Mouse (Mus musculus) urinary bladder, postnatal 4 days (tissue): ENCODE measurements at regions not wholly inside any gene's neighbourhood (a gene's known extent, or its start where the extent isn't known, plus 50 kb on each side); places are given as distances from the start of the nearest gene placed in this dataset.

ENCODE experiments used
- DNase-seq, 2 experiments: peaks; one replicate each; pipeline ENCODE4 v3.0.0; 2021 to 2022; ENCODE audit warnings: low spot score in 2 of 2

DNA sequence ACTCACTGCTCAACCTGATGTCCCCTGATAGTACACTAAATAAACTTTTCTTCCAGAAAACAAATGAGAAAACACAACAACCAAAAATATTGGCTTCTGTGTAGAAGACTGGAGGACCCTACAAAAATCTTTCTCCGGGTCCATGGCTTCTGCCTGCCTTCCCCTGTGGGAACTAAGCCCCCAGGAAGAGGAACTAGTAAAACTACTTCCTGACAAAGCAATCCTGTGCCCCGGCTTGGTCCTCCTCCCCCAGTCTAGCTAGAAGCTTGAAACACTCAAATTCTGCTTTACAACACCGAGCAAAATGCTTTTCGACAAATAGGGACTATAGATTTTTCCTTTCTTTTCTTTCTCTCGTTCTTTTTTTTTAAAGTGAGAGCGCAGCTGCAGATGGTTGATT is 51.3 kb upstream of the Mki67 start:
- DNase-seq: no peak

DNA sequence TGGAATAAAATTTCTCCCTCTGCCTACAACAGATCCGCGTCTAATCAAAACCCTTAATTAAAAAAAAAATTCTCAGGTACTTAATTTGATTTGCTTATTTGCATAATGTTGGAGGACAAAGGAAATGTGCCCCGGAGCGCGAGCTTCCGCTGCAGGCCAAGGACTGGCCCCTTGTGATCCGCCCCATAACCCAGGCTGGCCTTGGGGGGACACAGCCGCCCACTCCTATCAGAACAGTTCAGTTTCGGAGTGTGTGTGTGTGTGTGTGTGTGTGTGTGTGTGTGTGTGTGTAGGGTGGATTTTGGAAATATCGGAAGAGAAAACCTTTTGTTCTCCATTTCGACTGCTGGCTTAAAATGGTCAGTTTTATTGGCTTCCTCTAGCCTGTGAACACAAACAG is 51.9 kb upstream of the Mki67 start:
- DNase-seq: no peak

DNA sequence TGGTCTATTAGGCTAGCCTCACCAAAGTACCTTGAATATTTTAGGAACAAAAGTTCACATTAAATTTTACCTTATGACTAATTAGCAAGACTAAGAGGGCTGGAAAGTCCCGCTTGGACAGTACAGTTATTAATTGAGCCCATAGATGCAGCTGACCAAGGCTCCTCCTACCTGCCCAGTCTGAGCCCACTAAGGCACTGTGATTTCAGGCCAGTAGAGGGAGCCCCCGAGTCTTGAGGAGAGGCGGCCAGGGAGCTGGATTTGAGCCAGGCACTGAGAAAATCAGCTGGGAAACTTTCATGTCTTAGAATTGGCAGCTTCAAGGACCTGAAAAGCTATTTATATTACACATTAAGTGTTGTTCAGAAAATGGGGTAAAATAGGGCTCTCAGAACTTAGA is 52.4 kb upstream of the Mki67 start:
- peak; percentile 76 to 92 for DNase-seq

DNA sequence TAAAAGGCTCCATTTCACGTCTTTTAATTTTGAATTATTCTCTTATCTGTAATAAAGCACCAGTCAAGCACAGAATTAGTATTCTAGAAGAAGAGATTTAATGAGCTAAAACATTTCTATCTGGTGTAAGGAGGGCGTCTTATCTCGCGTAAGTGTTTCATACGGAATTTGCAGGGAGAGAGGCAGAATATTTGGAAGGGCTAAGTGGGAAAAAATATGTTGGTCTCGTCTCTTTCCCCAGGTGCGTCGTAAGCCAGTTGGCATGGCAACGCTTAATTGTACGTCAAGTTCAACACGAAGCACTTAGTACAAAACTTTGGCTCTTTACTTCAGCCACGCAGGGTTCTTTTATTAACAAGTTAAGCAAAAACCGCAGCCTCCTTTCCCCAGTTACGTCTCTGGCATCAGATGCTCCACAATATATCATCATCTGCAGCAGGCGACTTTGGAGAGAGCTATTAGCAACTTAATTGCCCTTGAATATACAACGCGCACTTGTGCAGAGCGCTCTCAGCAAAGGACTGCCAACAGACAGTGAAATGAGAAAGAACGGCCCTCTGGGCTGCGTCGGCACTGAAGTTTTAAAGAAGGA is 53.0 kb upstream of the Mki67 start:
- DNase-seq: no peak

DNA sequence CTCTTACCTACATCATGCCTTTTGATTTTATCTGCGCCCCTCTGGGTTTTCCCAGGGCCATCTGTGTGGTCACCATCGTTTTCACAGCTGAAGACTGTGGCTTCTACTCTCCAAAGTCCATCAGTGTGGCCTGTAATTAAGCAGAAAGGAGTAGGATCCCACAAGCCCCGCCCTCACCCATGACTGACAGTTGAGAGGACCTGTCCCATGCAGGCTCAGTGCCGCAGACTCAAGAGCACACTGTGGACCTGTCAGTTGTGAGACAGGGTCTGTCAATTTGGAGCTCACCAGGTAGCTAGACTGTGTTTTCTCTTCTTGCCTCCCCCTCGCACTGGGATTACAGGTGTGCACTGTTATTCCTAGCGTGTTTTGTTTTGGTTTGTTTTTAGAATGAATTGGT is 53.9 kb upstream of the Mki67 start:
- no peak for DNase-seq

DNA sequence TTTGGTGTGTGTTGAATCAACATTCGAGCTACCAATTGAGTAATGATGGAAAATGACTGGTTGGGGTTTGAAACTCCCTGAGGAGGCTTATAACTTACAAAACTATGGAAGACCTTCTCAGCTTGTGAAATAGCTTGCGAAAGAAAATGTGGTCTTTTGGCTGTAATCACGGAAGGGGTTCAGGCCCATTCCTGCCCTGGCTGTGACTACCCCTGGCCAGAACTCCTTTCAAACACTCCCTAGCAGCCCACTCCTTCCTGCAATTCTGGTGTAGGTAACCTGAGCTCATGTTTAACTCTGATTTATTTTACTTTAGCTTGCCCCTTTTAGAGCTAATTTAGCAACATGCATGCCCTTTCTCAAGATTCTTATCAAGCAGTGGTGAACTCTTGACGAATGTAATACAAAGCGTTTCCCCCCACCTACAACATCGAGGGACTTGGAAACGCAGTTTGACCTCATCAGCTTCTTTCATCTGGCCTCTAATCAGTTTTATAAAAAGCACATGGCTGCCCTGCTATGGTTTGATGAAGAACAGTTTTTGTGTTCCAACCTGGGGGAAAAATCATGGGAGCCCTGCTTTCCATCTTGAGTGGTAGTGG is 59.8 kb upstream of the Mki67 start:
- DNase-seq: peak in 1 of 2 experiments; percentile 19

DNA sequence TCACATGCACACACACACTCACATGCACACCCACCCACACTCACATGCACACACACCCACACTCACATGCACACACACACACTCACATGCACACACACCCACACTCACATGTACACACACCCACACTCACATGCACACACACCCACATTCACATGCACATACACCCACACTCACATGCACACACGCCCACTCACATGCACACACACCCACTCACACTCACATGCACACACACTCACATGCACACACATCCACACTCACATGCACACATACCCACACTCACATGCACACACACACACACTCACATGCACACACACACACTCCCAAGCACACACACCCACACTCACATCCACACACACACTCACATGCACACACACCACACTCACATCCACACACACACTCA is 74.0 kb upstream of the Mki67 start:
- no peak for DNase-seq

DNA sequence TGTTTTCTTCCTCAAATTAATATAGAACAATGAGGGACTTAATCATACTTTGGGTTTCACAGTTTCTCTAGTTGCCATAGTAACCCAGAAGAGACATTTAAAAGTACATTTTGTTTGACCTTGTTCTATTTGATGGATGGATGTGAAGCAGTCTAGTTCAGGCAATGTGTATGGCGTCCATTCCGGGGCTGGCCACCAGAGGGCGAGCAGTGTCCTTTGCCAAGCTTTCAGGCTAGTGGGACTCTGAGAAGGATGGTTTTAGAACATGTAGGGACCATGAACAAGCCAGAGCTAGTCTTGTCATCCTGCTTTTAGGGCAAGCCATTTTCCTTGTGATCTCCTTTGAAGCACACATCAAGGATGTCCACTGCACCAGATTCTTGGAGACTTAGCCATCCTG is 74.8 kb upstream of the Mki67 start:
- DNase-seq: peak; percentile 38 to 71

DNA sequence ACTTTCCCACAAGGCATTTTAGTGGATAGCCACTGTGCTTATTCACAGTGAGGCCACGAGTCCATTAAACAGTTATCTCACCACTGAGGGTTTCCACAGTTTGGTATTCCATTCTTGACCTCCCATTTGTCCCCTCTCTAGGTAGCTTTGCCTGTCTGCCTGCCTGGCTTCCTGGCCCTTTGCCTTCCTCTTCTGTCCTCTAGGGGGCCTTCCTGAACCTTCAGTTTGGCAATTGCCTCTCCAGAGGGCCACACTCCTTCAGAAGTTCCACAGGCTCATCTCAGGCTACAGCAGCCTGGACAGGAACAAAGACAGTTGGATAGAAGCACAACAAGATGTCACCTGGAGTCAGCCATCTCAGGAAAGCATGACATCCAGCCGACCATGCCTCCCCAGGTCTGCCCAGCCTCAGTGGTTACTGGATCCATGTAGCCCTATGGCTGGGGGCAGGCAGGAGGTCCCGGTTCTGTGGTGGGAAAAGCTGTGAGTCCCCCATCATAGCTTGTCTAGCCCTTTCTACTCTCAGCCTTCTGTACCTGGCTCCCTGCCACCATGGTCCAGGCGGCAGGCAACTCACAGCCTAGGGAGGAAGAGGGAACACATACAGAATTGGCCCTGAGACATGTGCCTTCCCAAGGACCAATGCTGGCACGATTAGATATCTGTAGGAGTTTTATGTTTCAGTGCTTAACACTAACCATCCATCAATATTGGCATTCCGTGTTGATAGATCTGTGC is 76.0 kb upstream of the Mki67 start:
- no peak for DNase-seq

DNA sequence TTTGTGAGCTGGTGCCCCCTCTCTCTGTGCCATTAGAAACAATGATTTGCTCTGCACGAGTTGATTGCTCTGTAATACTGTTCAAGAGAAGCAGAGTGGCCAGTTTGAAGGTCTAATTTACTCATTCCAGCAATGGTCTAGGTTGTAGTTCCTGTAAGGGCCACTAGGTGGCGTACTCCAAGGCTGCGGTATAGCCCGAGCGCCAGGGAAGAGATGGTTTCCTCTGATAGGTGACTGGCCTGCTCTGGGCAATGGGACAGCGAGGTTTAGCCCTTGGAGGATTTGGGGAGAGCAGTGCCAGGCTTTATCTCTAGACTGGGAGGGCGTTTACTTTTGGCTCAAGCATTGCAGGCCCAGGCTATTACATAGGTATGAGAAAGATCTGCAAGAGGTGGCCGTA is 76.8 kb upstream of the Mki67 start:
- DNase-seq: no peak

DNA sequence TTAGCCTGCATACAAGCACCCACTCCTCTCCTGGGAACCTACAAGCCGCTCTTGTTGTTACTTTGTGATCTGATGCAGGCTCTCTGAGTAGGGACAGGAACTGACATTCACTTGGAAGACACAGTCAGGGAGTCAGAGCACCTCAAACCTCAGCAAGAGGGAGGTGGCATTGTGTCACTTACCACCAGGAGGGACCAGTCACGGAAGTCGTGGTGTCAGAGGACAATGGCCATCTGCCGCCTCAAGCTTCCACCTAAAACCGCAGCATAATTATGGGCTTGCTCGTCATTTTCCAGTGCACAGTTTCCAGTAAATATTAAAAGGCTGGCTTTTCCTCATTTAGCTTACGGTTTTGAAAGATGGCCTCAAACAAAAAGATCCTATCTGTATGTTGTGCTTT is 78.1 kb upstream of the Mki67 start:
- DNase-seq: no peak

DNA sequence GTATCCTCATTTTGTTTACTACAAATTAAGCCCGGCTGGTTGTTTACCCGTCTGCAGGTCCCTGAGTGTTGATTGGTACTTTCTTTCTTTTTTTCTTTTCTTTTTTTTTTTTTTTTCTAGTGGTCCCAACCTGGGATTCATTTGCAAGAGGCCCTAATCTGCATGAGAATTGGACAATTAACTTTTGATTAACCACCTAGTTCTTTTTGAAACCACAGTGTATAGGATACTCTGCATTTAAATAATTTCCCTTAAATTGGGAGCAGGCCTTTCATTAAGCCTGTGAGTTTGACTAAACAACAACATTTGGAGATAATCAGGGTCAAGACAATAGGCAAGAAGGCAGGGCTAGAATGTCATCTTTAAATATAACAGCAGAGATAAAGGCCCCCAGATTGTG is 78.5 kb upstream of the Mki67 start:
- DNase-seq: no peak

DNA sequence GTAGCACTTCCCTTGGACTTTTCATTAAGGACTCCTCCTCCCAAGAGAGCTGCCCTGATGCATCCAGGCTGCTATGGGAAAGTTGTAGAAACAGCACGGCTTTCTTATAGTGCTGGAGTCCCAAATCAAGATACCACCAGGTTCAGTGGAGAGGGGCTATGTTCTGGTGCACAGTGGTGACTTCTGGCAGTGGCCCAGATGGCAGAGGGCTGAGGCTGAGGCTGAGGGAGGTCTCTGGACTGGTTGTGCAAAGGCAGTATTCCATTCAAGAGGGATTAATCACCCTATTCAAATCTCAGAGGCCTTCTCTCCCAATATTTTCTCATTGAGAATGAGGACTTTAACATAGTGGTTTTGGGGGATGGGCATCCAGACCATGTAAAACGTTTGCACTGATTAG is 82.3 kb upstream of the Mki67 start:
- no peak for DNase-seq

DNA sequence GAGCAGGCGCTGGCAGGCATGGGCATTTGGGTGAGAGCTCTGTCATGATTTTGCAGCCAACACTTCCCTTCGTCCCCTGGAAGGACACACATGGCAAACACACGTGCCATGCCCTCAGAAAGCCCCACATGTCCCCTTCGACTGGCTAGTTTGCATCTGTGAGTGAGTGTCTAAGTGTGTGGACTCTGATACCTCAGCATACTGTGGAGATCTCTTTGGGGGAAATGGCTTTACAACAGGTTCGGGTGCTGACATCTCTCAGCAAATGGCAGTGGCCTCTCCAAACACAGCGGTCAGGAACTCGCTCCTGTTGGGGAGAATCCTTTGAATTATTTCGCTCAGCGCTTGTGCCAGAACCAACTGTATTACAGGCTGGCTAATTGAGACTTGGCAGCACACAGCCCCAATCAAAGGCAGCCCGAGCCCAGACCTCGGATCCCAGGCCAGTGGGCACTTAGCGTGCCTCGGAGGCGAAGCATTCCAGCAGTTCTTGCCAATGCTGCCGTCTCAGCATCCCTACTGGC is 86.5 kb upstream of the Mki67 start:
- DNase-seq: no peak

DNA sequence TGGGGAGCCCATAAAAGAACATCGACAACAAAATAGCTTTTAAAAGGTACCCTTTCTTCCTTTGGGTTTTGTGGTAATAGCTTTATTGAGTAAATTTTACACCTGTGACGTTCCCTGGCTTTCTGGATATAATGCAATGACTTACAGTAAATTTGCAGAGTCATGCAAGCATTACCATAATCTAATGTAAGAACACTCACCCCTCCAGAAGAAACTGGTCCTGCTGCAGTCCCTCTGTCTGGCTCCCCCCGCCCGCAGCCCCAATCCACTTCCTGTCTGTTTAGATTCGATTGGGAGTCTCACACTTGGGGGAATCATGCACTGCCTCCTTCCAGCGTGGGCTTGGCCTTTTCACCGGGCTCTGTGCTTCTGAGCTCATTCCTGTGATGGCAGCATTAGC is 88.6 kb upstream of the Mki67 start:
- DNase-seq: no peak

DNA sequence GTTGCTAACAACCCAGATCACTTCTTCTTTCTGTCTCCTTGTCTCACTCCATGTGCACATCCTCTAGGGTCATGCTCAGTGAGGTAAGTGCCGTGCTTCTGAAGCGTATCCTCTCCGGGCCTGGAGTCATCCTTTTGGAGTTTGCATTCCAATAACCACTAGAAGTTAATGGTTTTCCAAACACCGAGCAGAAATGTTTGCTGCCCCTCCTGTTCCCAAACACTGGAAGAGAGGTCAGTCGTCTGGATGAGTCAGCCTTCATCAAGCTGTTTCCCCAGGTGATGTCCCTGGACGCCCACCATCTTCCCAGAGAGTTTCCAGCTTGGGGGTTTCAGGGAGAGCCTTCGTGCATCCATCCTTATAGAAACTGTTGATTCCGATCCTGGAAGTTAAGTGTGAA is 90.0 kb upstream of the Mki67 start:
- DNase-seq: no peak

DNA sequence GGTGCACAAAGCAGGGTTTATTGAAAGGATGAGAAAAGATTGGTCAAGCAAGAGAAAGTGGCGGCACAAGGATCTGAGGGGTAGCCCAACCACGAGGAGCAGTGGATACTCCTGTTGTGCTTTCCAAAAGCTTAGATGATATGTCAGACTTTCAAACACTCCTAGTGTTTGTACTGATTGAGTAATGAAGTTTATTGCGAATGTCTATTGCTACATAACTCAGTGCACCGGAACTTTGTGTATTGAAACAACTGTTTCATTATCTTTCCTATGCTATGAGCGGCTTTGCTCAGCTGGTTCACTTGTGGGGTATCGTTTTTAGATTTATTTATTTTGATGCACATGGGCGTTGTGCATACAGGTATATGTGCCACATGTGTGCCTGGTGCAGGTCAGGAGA is 90.5 kb upstream of the Mki67 start:
- DNase-seq: no peak

DNA sequence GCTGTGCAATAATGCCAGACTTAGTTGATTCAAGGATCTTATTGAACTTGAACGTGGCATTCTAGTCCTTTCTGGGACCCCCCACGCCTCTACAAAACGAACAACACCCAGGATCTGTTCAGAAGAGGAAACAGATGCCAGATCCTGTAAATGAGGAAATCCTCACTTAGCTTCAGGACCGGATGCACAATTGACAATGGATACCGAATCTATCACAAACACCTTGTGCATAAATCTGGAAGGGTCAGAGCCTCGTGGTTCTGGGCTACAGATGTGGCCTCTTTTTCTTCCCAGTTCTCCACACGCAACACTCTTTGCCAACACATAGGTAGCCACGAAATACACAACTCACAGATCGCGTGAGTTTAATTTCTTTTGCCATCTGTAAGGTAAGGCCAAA is 93.0 kb upstream of the Mki67 start:
- no peak for DNase-seq

DNA sequence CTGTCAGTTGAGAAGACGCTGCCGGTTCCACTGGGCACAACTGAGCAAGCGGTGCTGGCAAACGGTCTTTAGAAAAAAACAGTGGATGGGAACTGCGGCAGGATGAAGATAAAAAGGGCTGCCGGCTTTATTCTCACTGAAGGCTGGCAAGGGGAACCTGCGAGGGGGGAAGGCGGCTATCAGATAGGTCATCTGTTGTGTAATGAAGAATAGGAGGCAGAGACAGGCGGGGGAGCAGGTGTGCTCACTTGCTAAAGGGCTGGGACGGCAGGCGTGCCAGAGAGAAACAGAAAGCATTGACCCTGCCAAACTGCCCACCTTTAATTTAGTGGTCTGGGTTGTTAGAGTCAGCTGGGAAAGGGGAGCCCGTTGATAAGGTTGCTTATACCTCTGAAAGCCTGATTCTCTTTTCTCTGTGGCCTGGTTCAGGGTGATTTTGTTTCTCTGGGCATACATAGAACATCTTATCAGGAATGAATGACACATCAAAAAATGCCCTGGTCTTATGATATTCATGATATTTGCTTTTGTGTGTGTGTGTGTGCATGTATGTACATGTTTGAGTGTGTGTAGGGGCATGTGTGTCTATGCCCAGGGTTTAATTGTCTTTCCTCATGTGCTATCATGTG is 93.7 kb upstream of the Mki67 start:
- no peak for DNase-seq

DNA sequence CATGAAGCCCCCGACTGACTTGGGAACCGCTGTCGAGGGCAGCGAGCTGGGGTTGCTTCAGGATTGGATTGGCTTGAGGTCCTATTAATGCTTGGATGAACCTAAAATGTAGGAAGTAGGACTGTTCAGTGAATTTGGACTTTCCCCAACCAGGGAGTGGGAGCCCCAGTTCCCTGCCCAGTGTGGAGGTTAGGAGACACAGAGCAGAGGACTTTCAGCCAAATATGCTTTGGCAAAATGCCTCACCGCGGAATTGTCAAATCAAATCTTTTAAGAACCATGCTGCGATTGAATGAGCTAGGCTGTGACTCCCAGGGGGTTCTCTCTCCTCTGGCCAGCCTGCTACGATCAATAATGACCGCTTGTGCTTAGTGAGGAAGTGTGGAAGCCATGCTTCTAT is 94.8 kb upstream of the Mki67 start:
- DNase-seq: no peak

DNA sequence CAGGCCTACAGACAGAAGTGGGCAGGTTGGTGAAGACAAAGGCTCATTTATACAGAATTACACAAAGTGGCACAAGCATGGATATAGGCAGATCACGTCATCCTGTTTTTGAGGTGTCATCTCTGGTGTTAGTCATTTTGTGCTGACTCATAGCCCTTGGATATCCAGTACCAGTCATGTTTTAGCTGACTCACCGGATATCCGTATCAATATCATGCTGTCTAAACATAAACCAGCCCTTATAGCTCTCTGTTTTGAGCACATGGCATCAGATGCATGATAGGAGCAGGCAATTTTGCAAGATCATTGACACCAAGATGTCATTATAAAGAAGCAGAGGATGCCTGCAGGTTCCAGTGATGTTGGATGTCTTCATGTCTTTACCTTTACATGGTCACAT is 97.5 kb upstream of the Mki67 start:
- no peak for DNase-seq

DNA sequence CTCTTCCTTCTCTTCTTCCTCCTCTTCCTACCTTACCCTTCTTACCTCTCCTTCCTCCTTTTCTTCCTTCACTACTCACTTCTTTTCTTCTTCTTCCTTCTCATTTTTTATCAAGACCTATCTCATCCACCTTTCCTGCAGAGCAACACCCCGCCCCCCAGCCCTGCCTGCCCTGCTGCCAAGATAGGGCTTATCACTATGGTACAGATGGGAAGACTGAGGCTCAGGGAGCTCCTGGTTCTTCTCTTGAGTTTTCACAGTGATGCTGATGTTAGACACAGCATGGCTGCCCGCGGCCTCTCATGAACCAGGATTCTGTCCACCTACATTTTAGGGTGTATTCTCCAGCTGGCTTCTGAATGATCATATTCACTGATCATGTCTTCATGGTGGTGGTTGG is 100.0 kb upstream of the Mki67 start:
- DNase-seq: no peak

DNA sequence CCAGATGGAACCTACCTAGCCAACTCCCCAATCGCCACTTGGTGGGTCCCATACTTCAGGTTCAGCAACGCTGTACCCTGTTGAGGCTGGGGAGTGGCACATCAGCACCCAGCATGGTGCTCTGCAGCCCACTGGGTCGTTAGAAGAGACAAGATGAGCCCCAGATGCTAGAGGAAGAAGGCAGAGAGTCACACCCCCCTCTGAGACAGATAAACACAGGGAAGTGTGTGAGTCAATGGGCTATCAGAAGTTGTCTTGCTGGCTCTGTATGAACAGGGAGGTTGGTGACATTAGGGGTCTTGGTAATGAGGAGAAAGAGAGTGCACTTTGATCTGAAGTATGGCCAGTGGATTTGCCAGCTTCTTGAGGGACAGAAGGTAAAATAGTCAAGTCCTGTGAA is 101.7 kb upstream of the Mki67 start:
- no peak for DNase-seq
